Mouse (Mus musculus) stomach, embryonic 16.5 days (tissue): Measurements from ENCODE around the gene Fyb2. TPM values are rescaled to one million over a fixed set of nuclear protein-coding genes. Genes with fewer than 3 reads are reported as not detected.

ENCODE experiments used
- ATAC-seq: fragments of 200-750 bp; cut with Nextera tagmentation; 2 replicates; pipeline ENCODE4 v1.8.0; 2017; ENCODE audit warnings: moderate number of reproducible peaks, moderate TSS enrichment; ENCODE audit not compliant: insufficient read depth, low FRiP score
- H3K27ac ChIP-seq: fragments of 300-500 bp; sonication (generic); 2 replicates; pipeline ENCODE4 v1.5.1; 2014; ENCODE audit warnings: low read length
- H3K27me3 ChIP-seq: fragments of 300-500 bp; sonication (generic); 2 replicates; pipeline ENCODE4 v1.6.1; 2014; ENCODE audit warnings: low read length, control low read depth, mixed read lengths; ENCODE audit not compliant: control insufficient read depth, insufficient read depth
- H3K36me3 ChIP-seq: fragments of 300-500 bp; sonication (generic); 2 replicates; pipeline ENCODE4 v1.6.1; 2014; ENCODE audit warnings: low read length; ENCODE audit not compliant: control insufficient read depth, insufficient read depth
- H3K4me1 ChIP-seq: fragments of 300-500 bp; sonication (generic); 2 replicates; pipeline ENCODE4 v1.6.1; 2014; ENCODE audit warnings: low read length, control low read depth, mixed read lengths; ENCODE audit not compliant: control insufficient read depth, insufficient read depth
- H3K4me2 ChIP-seq: fragments of 300-500 bp; sonication (generic); 2 replicates; pipeline ENCODE4 v1.6.1; 2014; ENCODE audit warnings: low read depth, low read length, mixed read lengths
- H3K4me3 ChIP-seq: fragments of 300-500 bp; sonication (generic); replicated peaks from 2 replicates; pipeline ENCODE4 v1.5.1; 2014; ENCODE audit warnings: mild to moderate bottlenecking, low read length
- H3K9ac ChIP-seq: fragments of 300-500 bp; sonication (generic); 2 replicates; pipeline ENCODE4 v1.6.1; 2014; ENCODE audit warnings: low read length
- H3K9me3 ChIP-seq: fragments of 300-500 bp; sonication (generic); replicated peaks from 2 replicates; pipeline ENCODE4 v1.6.1; 2016; ENCODE audit warnings: low read length, control low read depth; ENCODE audit not compliant: control insufficient read depth
- WGBS: fragments of 180-500 bp; shearing (Covaris S2); extraction: QIAGEN DNeasy Blood & Tissue Kit; methylation state at CpG from one replicate; pipeline ENCODE4 v1.1.7; 2014; 5-methylcytosine and 5-hydroxymethylcytosine counted together
- polyA plus RNA-seq: library from polyadenylated mRNA; unstranded; fragments of >200 nt; fragmentation: Nextera tagmentation; extraction: Ambion mirVana; gene quantifications from 2 replicates; pipeline ENCODE4 v1.2.1, GENCODE M21; 2015

The Fyb2 gene
- polyA plus RNA-seq, 1 experiment from 2014 or later = 0.09 TPM

DNA sequence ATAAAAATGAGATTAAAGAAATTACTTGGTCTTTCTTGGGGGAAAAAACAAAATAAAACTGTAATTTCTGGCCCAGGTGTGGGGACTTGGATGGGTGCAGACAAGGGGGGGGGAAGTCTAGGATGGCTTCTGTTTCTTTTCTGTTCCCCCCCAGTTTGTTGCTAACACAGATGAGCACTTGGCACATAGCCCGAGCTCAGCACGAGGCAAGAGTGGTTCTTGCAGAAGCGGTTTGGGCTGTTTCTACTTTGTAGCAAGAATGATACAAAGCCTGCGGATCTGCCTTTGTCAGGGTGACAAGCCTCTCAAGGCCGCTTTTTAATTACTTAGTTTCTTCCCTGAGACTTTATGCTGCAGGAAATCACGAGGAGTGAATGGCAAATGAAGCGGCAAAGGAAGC is 43.4 kb downstream of the Fyb2 start:
- Histone ChIP-seq H3K4me3 (no peak overlapping the region), H3K27me3 (no peaks in the 10 kb centered on the region), H3K4me2 (no peak overlapping the region), H3K27ac (no peak overlapping the region), H3K9ac (no peak overlapping the region), H3K9me3 (no peaks in the 10 kb centered on the region), H3K4me1 (no peaks in the 10 kb centered on the region), H3K36me3 (no peaks in the 10 kb centered on the region)
- 54% methylated on average over 7 of the region's 7 CpGs for WGBS
- ATAC-seq = no peak

DNA sequence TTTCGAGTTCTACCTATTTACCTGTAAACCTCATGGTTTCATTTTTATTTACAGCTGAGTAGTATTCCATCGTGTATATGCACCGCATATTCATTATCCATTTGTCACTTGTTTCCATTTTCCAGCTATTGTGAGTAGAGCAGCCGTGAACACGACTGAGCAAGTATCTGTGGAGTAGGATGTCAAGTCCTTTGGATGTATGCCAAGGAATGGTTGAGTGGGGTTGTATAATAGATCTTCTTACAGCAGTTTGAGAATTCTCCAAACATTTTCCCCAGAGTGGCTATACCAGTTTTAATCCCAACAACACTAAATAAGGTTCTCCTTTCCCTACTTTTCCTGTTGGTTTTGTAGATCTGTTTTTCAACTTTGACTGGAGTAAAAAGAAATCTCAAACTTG is 48.2 kb downstream of the Fyb2 start:
- Histone ChIP-seq H3K4me1 (no peaks in the 10 kb centered on the region), H3K9ac (no peak overlapping the region), H3K4me3 (no peak overlapping the region), H3K9me3 (no peaks in the 10 kb centered on the region), H3K4me2 (no peak overlapping the region), H3K27ac (no peak overlapping the region), H3K36me3 (no peaks in the 10 kb centered on the region), H3K27me3 (no peaks in the 10 kb centered on the region)
- ATAC-seq = no peak
- WGBS = 70% methylated on average over 5 of the region's 5 CpGs

DNA sequence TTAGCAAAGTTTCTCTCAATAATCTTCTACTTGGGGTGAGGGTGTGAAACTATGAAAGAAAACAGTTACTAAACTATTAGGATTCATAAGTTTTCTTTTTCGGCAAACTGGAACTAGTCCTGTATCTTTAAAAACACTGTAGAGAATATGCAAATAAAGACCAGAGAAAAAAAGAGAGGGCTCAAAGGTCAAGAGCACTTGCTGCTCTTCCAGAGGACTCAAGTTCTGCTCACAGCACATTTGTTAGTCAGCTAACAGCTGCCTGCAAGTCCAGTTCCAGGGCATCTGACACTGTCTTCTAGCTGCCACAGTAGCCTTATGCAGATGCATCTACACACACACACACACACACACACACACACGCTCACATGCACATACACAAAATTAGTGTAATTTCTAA is 59.4 kb downstream of the Fyb2 start:
- Histone ChIP-seq H3K4me2 (no peak overlapping the region), H3K9ac (no peak overlapping the region), H3K27me3 (no peaks in the 10 kb centered on the region), H3K4me3 (no peak overlapping the region), H3K4me1 (no peaks in the 10 kb centered on the region), H3K9me3 (no peaks in the 10 kb centered on the region), H3K27ac (no peak overlapping the region), H3K36me3 (no peaks in the 10 kb centered on the region)
- no peak for ATAC-seq
- WGBS = 86% methylated on average over 2 of the region's 2 CpGs

DNA sequence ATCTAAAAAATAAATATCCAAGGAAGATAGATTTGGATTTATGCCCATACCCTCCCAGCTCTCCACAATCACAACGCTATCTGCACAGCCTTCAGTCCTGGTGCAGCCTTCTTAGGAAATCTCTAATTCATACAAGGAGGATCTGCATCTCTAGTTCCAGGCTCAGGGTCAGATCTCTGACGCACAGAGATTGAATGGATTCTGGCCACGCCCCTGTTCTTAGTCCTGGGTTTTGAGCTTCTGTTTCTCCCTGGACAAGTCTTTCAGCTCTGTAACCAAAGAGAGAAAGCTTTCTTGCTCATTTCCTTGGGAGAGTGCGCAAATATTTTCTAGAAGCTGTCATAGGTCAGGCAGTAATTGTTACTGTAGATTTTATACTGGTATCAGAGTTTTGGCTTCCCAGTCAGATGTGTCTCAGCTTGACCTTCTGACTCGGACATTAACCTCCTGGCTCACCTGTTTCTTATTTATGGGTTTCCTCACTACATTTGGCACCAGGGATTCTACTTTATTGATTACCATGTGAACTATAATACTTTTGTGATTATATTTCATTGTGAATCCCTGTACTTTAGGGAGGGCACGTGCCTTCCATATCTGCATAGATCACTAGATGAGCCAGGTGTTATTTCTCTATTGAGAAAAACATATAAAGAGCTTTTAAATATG is 62.0 kb downstream of the Fyb2 start:
- no peaks in the 10 kb centered on the region for H3K4me1 ChIP-seq
- no peaks in the 10 kb centered on the region for H3K9me3 ChIP-seq
- no peak overlapping the region for H3K4me2 ChIP-seq
- no peak for ATAC-seq
- no peaks in the 10 kb centered on the region for H3K36me3 ChIP-seq
- no peak overlapping the region for H3K4me3 ChIP-seq
- 76% methylated on average over 6 of the region's 6 CpGs for WGBS
- H3K9ac ChIP-seq = no peak overlapping the region
- no peaks in the 10 kb centered on the region for H3K27me3 ChIP-seq
- H3K27ac ChIP-seq = no peak overlapping the region

DNA sequence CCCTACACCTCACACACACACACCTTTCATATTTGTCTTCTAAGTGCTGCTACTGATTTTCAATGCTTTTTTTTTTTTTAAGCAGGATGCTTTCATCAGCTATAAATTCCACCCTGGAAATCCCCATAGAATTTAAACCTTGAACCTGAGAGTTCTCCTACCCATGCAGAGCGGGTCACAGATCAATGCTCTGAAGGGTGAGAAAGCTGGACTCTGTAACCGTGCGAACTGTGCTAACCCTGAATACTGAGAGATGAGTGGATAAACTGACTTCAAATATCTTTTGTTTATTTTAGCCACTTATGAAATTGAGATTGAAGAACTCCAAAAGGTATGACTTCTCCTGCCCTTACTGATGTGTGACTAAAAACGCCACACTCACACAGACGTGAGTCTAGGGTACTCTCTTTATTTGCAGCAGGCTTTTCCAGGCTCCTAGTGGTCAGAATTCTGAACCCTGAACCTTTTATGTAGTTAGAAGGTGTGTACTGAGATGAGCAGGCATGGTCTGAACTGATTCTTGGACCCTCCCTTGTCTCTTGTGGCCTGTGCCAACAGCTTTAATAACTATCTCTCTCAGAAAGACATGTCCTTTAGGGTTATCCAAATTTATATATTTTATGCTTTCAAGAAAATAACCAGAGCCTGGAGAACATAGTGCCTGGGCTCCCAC is 72.8 kb downstream of the Fyb2 start:
- no peak for ATAC-seq
- H3K27ac ChIP-seq = no peak overlapping the region
- no peak overlapping the region for H3K9ac ChIP-seq

DNA sequence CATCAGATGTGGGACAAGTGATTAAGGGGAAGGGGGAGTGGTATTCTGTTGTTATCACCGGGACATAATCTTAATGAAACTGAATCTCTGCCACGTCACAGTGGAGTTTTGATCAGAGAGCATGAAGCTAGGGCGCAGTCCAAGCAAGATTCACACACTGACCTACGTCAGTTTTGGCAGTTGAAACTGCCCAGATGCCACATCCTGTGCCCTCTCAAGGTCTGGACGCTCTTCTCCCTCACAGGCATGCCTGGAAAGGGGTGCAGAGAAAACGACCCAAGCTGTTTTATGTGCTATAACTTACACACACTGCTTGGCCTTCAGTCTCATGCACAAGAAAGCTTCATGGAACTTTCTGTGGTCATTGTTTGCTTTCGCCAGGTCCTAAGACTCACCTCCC is 74.4 kb downstream of the Fyb2 start:
- WGBS = 72% methylated on average over 7 of the region's 7 CpGs
- no peaks in the 10 kb centered on the region for H3K27me3 ChIP-seq
- no peak overlapping the region for H3K4me2 ChIP-seq
- no peak overlapping the region for H3K9ac ChIP-seq
- H3K36me3 ChIP-seq = no peaks in the 10 kb centered on the region
- no peaks in the 10 kb centered on the region for H3K4me1 ChIP-seq
- ATAC-seq = no peak
- H3K4me3 ChIP-seq = no peak overlapping the region
- no peak overlapping the region for H3K27ac ChIP-seq
- no peaks in the 10 kb centered on the region for H3K9me3 ChIP-seq

More for the DNA sequence above, 72.8 kb downstream of the Fyb2 start:
- H3K4me1 ChIP-seq = no peaks in the 10 kb centered on the region
- WGBS = 70% methylated on average over 5 of the region's 5 CpGs
- H3K27me3 ChIP-seq = no peaks in the 10 kb centered on the region
- no peaks in the 10 kb centered on the region for H3K36me3 ChIP-seq
- no peak overlapping the region for H3K4me2 ChIP-seq
- no peak overlapping the region for H3K4me3 ChIP-seq
- no peaks in the 10 kb centered on the region for H3K9me3 ChIP-seq

DNA sequence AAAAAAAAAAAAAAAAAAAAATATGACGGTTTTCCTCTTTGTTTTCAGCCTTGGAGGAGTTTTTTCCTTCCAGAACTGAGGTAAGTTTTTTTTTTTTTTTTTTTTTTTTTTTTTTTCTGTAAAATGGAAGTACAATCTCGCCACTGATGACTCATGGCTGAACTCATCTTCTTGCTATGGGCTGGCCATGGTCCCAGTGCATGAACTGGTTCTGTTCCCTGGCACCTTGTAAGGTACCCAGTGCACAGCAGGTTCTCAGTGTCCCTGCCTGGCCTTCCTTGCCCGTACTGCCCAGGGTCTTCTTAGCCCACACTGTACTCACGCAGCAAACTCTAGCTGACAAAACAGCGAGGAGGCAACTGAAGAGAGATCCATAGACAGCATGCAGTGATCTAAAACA is 74.8 kb downstream of the Fyb2 start:
- Histone ChIP-seq H3K4me2 (no peak overlapping the region), H3K4me3 (no peak overlapping the region), H3K4me1 (no peaks in the 10 kb centered on the region), H3K9ac (no peak overlapping the region), H3K27me3 (no peaks in the 10 kb centered on the region), H3K27ac (no peak overlapping the region), H3K36me3 (no peaks in the 10 kb centered on the region), H3K9me3 (no peaks in the 10 kb centered on the region)
- ATAC-seq = no peak
- 76% methylated on average over 5 of the region's 5 CpGs for WGBS

DNA sequence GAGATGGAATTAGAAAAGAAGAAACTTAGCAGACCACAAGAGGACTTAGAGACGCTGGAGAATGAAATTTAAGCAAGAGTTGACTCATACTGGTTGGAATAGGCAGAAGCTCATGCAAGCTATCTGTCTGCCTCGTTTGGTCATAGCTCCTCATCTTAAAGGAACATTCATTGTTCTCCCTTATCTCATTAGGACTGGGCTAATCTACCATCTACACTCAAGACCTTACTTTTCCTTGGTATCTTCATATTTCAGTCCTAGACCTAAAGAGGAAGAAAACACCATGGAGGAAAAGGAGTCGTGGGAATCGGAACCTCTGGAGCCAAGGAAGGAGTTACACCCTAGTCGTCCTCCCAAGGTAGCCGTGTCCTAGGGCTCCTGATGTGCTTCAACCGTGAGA is 75.5 kb downstream of the Fyb2 start:
- Histone ChIP-seq H3K4me3 (no peak overlapping the region), H3K4me2 (no peak overlapping the region), H3K9me3 (no peaks in the 10 kb centered on the region), H3K27ac (no peak overlapping the region), H3K9ac (no peak overlapping the region), H3K36me3 (no peaks in the 10 kb centered on the region), H3K27me3 (no peaks in the 10 kb centered on the region), H3K4me1 (no peaks in the 10 kb centered on the region)
- no peak for ATAC-seq
- WGBS = 88% methylated on average over 7 of the region's 7 CpGs

DNA sequence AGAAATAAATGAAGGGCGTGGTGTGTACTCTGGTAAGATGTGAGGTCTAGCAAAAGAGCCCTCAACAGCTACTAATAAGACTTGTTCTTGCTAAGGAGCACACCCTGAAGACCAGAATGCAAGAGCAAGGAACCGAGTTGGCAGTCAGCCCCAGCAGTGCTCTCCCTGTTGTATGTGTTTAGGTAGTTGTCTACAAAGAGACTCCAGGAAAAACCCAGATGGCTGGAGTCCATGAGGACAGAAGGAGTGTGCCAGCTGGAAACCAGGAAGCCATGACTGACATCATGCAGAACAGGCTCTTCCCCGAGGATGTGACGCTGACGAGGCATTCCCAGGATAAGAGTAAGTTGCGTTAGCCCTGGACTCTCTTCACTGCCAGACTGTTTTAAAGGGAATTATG is 76.8 kb downstream of the Fyb2 start:
- Histone ChIP-seq H3K4me2 (no peak overlapping the region), H3K4me3 (no peak overlapping the region), H3K4me1 (no peaks in the 10 kb centered on the region), H3K27ac (no peak overlapping the region), H3K36me3 (no peaks in the 10 kb centered on the region), H3K9ac (no peak overlapping the region), H3K9me3 (no peaks in the 10 kb centered on the region), H3K27me3 (no peaks in the 10 kb centered on the region)
- ATAC-seq = no peak
- WGBS = 75% methylated on average over 6 of the region's 6 CpGs
